Mouse (Mus musculus) urinary bladder, postnatal 36 days (tissue): ENCODE measurements around the gene Dgki.

ENCODE experiments used
- DNase-seq, 2 experiments: peaks; one replicate each; pipeline ENCODE4 v3.0.0; 2022; ENCODE audit warnings: low spot score in 2 of 2, mixed read lengths in 1 of 2

Gene Dgki

GRCm38 (mm10) chr6:36929781-36930180 lies 370.2 kb downstream of the Dgki start:
- DNase-seq = no peak

- DNase-seq = no peak
These were observed 373.5 kb downstream of the Dgki start for GRCm38 (mm10) chr6:36926455-36926854.

- DNase-seq = no peak
These were observed 378.0 kb downstream of the Dgki start for GRCm38 (mm10) chr6:36922006-36922405.

- DNase-seq = no peak
These were observed 388.4 kb downstream of the Dgki start for GRCm38 (mm10) chr6:36911586-36911985.

GRCm38 (mm10) chr6:36907191-36907590 lies 392.8 kb downstream of the Dgki start:
- no peak for DNase-seq

- no peak for DNase-seq
These were observed 394.0 kb downstream of the Dgki start for GRCm38 (mm10) chr6:36905965-36906364.

- DNase-seq = no peak
These were observed 395.1 kb downstream of the Dgki start for GRCm38 (mm10) chr6:36904911-36905310.

- DNase-seq = no peak
These were observed 396.2 kb downstream of the Dgki start for GRCm38 (mm10) chr6:36903821-36904220.

- DNase-seq = no peak
These were observed 396.7 kb downstream of the Dgki start for GRCm38 (mm10) chr6:36903159-36903794.

GRCm38 (mm10) chr6:36899872-36900271 lies 400.1 kb downstream of the Dgki start:
- DNase-seq = no peak

- no peak for DNase-seq
These were observed 401.6 kb downstream of the Dgki start for GRCm38 (mm10) chr6:36898412-36898811.

- DNase-seq = no peak
These were observed 402.3 kb downstream of the Dgki start for GRCm38 (mm10) chr6:36897616-36898149.

GRCm38 (mm10) chr6:36896656-36897055 lies 403.3 kb downstream of the Dgki start:
- DNase-seq = no peak

GRCm38 (mm10) chr6:36891820-36892219 lies 408.2 kb downstream of the Dgki start:
- no peak for DNase-seq

GRCm38 (mm10) chr6:36890776-36891175 lies 409.2 kb downstream of the Dgki start:
- no peak for DNase-seq

GRCm38 (mm10) chr6:36890296-36890695 lies 409.7 kb downstream of the Dgki start:
- peak in 1 of 2 experiments; percentile 52 for DNase-seq

GRCm38 (mm10) chr6:36881309-36881708 lies 418.7 kb downstream of the Dgki start:
- no peak for DNase-seq

GRCm38 (mm10) chr6:36880643-36881263 lies 419.2 kb downstream of the Dgki start:
- DNase-seq = no peak

GRCm38 (mm10) chr6:36877399-36877798 lies 422.6 kb downstream of the Dgki start:
- DNase-seq = no peak

GRCm38 (mm10) chr6:36876426-36876825 lies 423.6 kb downstream of the Dgki start:
- DNase-seq = no peak

- DNase-seq = no peak
These were observed 424.1 kb downstream of the Dgki start for GRCm38 (mm10) chr6:36875926-36876325.

- no peak for DNase-seq
These were observed 427.1 kb downstream of the Dgki start for GRCm38 (mm10) chr6:36872876-36873275.

GRCm38 (mm10) chr6:36868217-36868616 lies 431.8 kb downstream of the Dgki start:
- DNase-seq = no peak
